Mouse (Mus musculus) kidney, adult 2 months (tissue): ENCODE measurements around the gene Parp14.

Experiments used
- CTCF ChIP-seq: fragments of 200-500 bp; conservative IDR thresholded peaks from 2 replicates; pipeline ENCODE4 v1.5.1; 2011; ENCODE audit warnings: low read depth, mild to moderate bottlenecking, control low read depth, low read length, moderate library complexity, mixed read lengths; ENCODE audit not compliant: insufficient read depth, insufficient read length
- POLR2A ChIP-seq: fragments of 200-500 bp; IDR thresholded peaks from one replicate; pipeline ENCODE4 v1.6.1; 2011; ENCODE audit warnings: low read depth, low read length, control low read depth

DNA sequence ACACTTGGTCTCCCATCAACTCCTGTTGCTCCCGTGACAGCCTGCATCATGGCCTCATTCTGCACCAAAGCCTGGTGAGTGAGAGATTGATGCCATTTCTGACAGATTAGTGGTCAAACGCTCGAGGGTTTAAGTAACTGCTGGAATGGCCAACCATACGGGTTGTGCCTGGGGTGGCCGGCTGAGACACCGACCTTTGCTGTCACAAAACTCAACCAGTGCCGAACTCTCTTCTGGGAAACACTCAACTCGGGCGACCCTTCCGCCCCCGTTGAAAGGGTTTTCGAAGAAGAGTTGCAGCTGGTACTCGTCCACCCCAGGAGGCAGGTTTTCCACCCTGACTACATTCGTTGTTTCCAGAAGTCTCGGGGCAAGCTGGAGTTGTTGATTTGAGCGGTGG, 11.1 kb downstream of the Parp14 start:
- TF ChIP-seq CTCF: no peak
- TF ChIP-seq POLR2A: no peak
